In the genomic region with DNA sequence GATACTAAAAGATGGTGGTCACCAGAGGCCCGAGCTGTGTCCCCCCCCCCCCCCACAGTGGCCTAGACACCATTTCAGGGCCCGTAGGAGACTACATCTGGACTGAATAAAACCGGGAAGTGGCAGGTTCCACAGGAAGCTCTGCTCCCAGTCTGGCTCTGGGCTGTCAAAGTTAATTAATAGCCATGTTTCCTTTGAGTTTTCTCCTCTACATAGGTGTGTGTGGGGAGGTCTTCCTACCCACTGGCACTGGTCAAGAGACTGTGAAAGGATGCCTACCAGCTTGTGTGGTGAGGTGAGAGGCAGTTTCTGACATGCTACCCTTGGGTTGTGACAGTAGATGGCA, we compare ENCODE assay signal across 14 mouse cellular contexts. TPM values are rescaled to one million over a fixed set of nuclear protein-coding genes. Genes with fewer than 3 reads are reported as not detected.
DNase-seq lines count a peak whose midpoint lies in the region; ATAC-seq and TF ChIP-seq lines count a peak whose summit lies in the region.
"Had no signal": no experiment of that assay in that cellular context is flagged by ENCODE, and none has a peak within 500 bp of the region (broad histone marks: within the 10 kb centered on the region; RNA-seq: fewer than 3 reads in every experiment).

No protein-coding gene starts in this region.

- no peak overlapping the region for H3K9ac ChIP-seq in hindbrain, embryonic 12.5 days
- H3K9ac ChIP-seq in hindbrain, postnatal 0 days (replicated peaks; ENCODE audit: low read length), result no peak overlapping the region
- H3K9ac ChIP-seq in midbrain, embryonic 15.5 days, result no peak overlapping the region
- no peak overlapping the region for H3K9ac ChIP-seq in stomach, embryonic 16.5 days (ENCODE audit: low read length)
- H3K9ac ChIP-seq: limb, embryonic 15.5 days had no signal

- H3K36me3 ChIP-seq in hindbrain, embryonic 12.5 days, result no peaks in the 10 kb centered on the region
- no peaks in the 10 kb centered on the region for H3K36me3 ChIP-seq in hindbrain, postnatal 0 days (ENCODE audit: insufficient read depth, low read length)
- H3K36me3 ChIP-seq in midbrain, embryonic 10.5 days, result peaks cover 4% of the 10 kb centered on the region; the same call in 1 of the 2 replicates
- H3K36me3 ChIP-seq in midbrain, embryonic 15.5 days (replicated peaks), result no peaks in the 10 kb centered on the region
- H3K36me3 ChIP-seq in limb, embryonic 10.5 days, result no peaks in the 10 kb centered on the region
- H3K36me3 ChIP-seq in stomach, embryonic 16.5 days (ENCODE audit: control insufficient read depth, insufficient read depth, low read length), result no peaks in the 10 kb centered on the region
- H3K36me3 ChIP-seq: limb, embryonic 15.5 days had no signal

- WGBS in hindbrain, embryonic 12.5 days, result 60% methylated on average over 3 of the region's 3 CpGs
- WGBS in hindbrain, postnatal 0 days, result 53% methylated on average over 3 of the region's 3 CpGs
- 81% methylated on average over 3 of the region's 3 CpGs for WGBS in midbrain, embryonic 10.5 days
- WGBS in midbrain, embryonic 15.5 days, result 73% methylated on average over 3 of the region's 3 CpGs
- WGBS in limb, embryonic 10.5 days, result 5% methylated on average over 3 of the region's 3 CpGs
- 11% methylated on average over 3 of the region's 3 CpGs for WGBS in stomach, embryonic 16.5 days

- no peak overlapping the region for H3K27ac ChIP-seq in hindbrain, embryonic 12.5 days
- no peak overlapping the region for H3K27ac ChIP-seq in hindbrain, postnatal 0 days
- peak overlapping the region; percentile 69 for H3K27ac ChIP-seq in midbrain, embryonic 10.5 days (replicated peaks)
- H3K27ac ChIP-seq in midbrain, embryonic 15.5 days, result no peak overlapping the region
- peak overlapping the region; percentile 75 for H3K27ac ChIP-seq in limb, embryonic 10.5 days
- H3K27ac ChIP-seq in stomach, embryonic 16.5 days (ENCODE audit: low read length), result peak overlapping the region; percentile 46

- peak; percentile 15; the same call in 1 of the 2 replicates for ATAC-seq in hindbrain, embryonic 12.5 days (ENCODE audit: low FRiP score)
- ATAC-seq in hindbrain, postnatal 0 days, result no peak
- ATAC-seq in midbrain, embryonic 15.5 days (replicated peaks), result no peak
- ATAC-seq in stomach, embryonic 16.5 days (ENCODE audit: insufficient read depth, low FRiP score), result peak; percentile 62; the same call in 1 of the 2 replicates

- no peaks in the 10 kb centered on the region for H3K27me3 ChIP-seq in hindbrain, embryonic 12.5 days
- no peaks in the 10 kb centered on the region for H3K27me3 ChIP-seq in hindbrain, postnatal 0 days (ENCODE audit: insufficient read depth, low read length)
- no peaks in the 10 kb centered on the region; the same call in 1 of the 2 replicates for H3K27me3 ChIP-seq in midbrain, embryonic 10.5 days (ENCODE audit: low read depth, poor library complexity, severe bottlenecking)
- H3K27me3 ChIP-seq in midbrain, embryonic 15.5 days (replicated peaks), result no peaks in the 10 kb centered on the region
- no peaks in the 10 kb centered on the region for H3K27me3 ChIP-seq in limb, embryonic 10.5 days (ENCODE audit: low read depth, poor library complexity, severe bottlenecking)
- H3K27me3 ChIP-seq in stomach, embryonic 16.5 days (ENCODE audit: control insufficient read depth, insufficient read depth, low read length), result no peaks in the 10 kb centered on the region
- H3K27me3 ChIP-seq: limb, embryonic 15.5 days had no signal

- no peak overlapping the region for H3K4me3 ChIP-seq in hindbrain, embryonic 12.5 days
- no peak overlapping the region for H3K4me3 ChIP-seq in hindbrain, postnatal 0 days (ENCODE audit: low read length)
- H3K4me3 ChIP-seq in midbrain, embryonic 10.5 days, result no peak overlapping the region
- no peak overlapping the region for H3K4me3 ChIP-seq in midbrain, embryonic 15.5 days
- peak overlapping the region; percentile 28 for H3K4me3 ChIP-seq in limb, embryonic 10.5 days
- H3K4me3 ChIP-seq in stomach, embryonic 16.5 days (replicated peaks; ENCODE audit: low read length), result no peak overlapping the region
- H3K4me3 ChIP-seq: erythroblast, embryonic 14.5 days; limb, embryonic 15.5 days had no signal

- no peaks in the 10 kb centered on the region; the same call in 1 of the 2 replicates for H3K9me3 ChIP-seq in hindbrain, embryonic 12.5 days (replicated peaks)
- H3K9me3 ChIP-seq in hindbrain, postnatal 0 days (ENCODE audit: low read length), result no peaks in the 10 kb centered on the region
- no peaks in the 10 kb centered on the region for H3K9me3 ChIP-seq in midbrain, embryonic 10.5 days (replicated peaks)
- H3K9me3 ChIP-seq in midbrain, embryonic 15.5 days, result no peaks in the 10 kb centered on the region
- no peaks in the 10 kb centered on the region for H3K9me3 ChIP-seq in limb, embryonic 10.5 days (replicated peaks)
- H3K9me3 ChIP-seq in stomach, embryonic 16.5 days (replicated peaks; ENCODE audit: control insufficient read depth, low read length), result no peaks in the 10 kb centered on the region
- H3K9me3 ChIP-seq: limb, embryonic 15.5 days had no signal

- H3K4me2 ChIP-seq in hindbrain, embryonic 12.5 days (replicated peaks), result no peak overlapping the region
- H3K4me2 ChIP-seq in hindbrain, postnatal 0 days (ENCODE audit: low read depth, low read length), result no peak overlapping the region
- H3K4me2 ChIP-seq in midbrain, embryonic 15.5 days, result no peak overlapping the region
- peak overlapping the region; percentile 20; the same call in 1 of the 2 replicates for H3K4me2 ChIP-seq in stomach, embryonic 16.5 days (ENCODE audit: low read depth, low read length)
- H3K4me2 ChIP-seq: limb, embryonic 15.5 days; midbrain, embryonic 11.5 days had no signal

- H3K4me1 ChIP-seq in hindbrain, embryonic 12.5 days, result peaks cover 26% of the 10 kb centered on the region
- peaks cover 13% of the 10 kb centered on the region; the same call in 1 of the 2 replicates for H3K4me1 ChIP-seq in hindbrain, postnatal 0 days (ENCODE audit: insufficient read depth, low read length)
- H3K4me1 ChIP-seq in midbrain, embryonic 10.5 days, result peaks cover 41% of the 10 kb centered on the region
- peaks cover 15% of the 10 kb centered on the region for H3K4me1 ChIP-seq in midbrain, embryonic 15.5 days
- peaks cover 63% of the 10 kb centered on the region for H3K4me1 ChIP-seq in limb, embryonic 10.5 days
- peaks cover 17% of the 10 kb centered on the region for H3K4me1 ChIP-seq in stomach, embryonic 16.5 days (ENCODE audit: control insufficient read depth, insufficient read depth, low read length)

- TF ChIP-seq CTCF in hindbrain, postnatal 0 days (IDR thresholded peaks at IDR 0.05; ENCODE audit: low read depth), result no peak

- DNase-seq in hindbrain, postnatal 0 days (ENCODE audit: low spot score), result no peak
- DNase-seq in midbrain, embryonic 10.5 days (ENCODE audit: low spot score), result no peak
- DNase-seq in limb, embryonic 10.5 days (ENCODE audit: low spot score), result no peak
- no peak for DNase-seq in cerebellum, postnatal 14 days
- DNase-seq in layer of hippocampus, postnatal 10 days (ENCODE audit: low spot score in 2 of 2), result no peak
- DNase-seq: cerebellum, postnatal 36 days; heart, postnatal 4 days; layer of hippocampus, adult 9-11 months had no signal

RNA-seq across cellular contexts. Expression of gene Hpcal1, which starts 20.1 kb away (rescaled TPM):
- 42.8 and 48.9 TPM in 2 replicates for polyA plus RNA-seq in hindbrain, embryonic 12.5 days (2016; fragmentation: Nextera tagmentation; extraction: Ambion mirVana)
- total RNA-seq in hindbrain, postnatal 0 days (2014; rRNA removed), result 93.9 and 95.2 TPM in 2 replicates
- 171 and 180 TPM in 2 replicates for polyA plus RNA-seq in hindbrain, postnatal 0 days (2015; fragmentation: Nextera tagmentation; extraction: Ambion mirVana)
- polyA plus RNA-seq in midbrain, embryonic 10.5 days (2016; fragmentation: Nextera tagmentation; extraction: Ambion mirVana), result 41.0 and 41.9 TPM in 2 replicates
- 92.6 and 97.2 TPM in 2 replicates for polyA plus RNA-seq in midbrain, embryonic 15.5 days (2015; fragmentation: Nextera tagmentation; extraction: Ambion mirVana)
- polyA plus RNA-seq in limb, embryonic 10.5 days (2016; fragmentation: Nextera tagmentation; extraction: Ambion mirVana), result 34.2 and 35.3 TPM in 2 replicates
- 64.1 and 72.2 TPM in 2 replicates for polyA plus RNA-seq in stomach, embryonic 16.5 days (2015; fragmentation: Nextera tagmentation; extraction: Ambion mirVana)
- total RNA-seq in layer of hippocampus, postnatal 10 days (2021), result 10 to 100 TPM; 41.4 to 44.5 TPM

Comparison
In these comparisons a context has a peak if more than half of its experiments do, and no peak if none do; other contexts are left out.
1. ATAC-seq: peak in hindbrain, embryonic 12.5 days (single experiment) and stomach, embryonic 16.5 days (single experiment); none in hindbrain, postnatal 0 days (single experiment) and midbrain, embryonic 15.5 days (single experiment).
2. H3K27ac ChIP-seq: peak in midbrain, embryonic 10.5 days (single experiment), limb, embryonic 10.5 days (single experiment) and stomach, embryonic 16.5 days (single experiment); none in hindbrain, embryonic 12.5 days (single experiment), hindbrain, postnatal 0 days (single experiment) and midbrain, embryonic 15.5 days (single experiment).